Mouse (Mus musculus) limb, embryonic 11.5 days (tissue): Measurements from ENCODE around the gene Rps15a. TPM values are rescaled to one million over a fixed set of nuclear protein-coding genes. Genes with fewer than 3 reads are reported as not detected.

Source experiments
- ATAC-seq: fragments of 200-750 bp; cut with Nextera tagmentation; 2 replicates; pipeline ENCODE4 v1.8.0; 2017; ENCODE audit warnings: low read depth; ENCODE audit not compliant: insufficient number of reproducible peaks, low FRiP score, low TSS enrichment
- DNase-seq: peaks from one replicate; pipeline ENCODE4 v3.0.0-alpha.2; 2015; ENCODE audit warnings: low spot score
- H3K27ac ChIP-seq: fragments of 300-500 bp; sonication (generic); replicated peaks from 2 replicates; pipeline ENCODE4 v1.5.1; 2014; ENCODE audit warnings: low read depth, mild to moderate bottlenecking, low read length
- H3K27me3 ChIP-seq: fragments of 300-500 bp; sonication (generic); 2 replicates; pipeline ENCODE4 v1.6.1; 2014; ENCODE audit warnings: mild to moderate bottlenecking, low read length, mixed read lengths; ENCODE audit not compliant: control insufficient read depth, insufficient read depth
- H3K36me3 ChIP-seq: fragments of 300-500 bp; sonication (generic); 2 replicates; pipeline ENCODE4 v1.6.1; 2014; ENCODE audit warnings: mild to moderate bottlenecking, low read length, moderate library complexity, mixed read lengths; ENCODE audit not compliant: control insufficient read depth, insufficient read depth
- H3K4me1 ChIP-seq: fragments of 300-500 bp; sonication (generic); 2 replicates; pipeline ENCODE4 v1.6.1; 2014; ENCODE audit warnings: low read length, mixed read lengths; ENCODE audit not compliant: control insufficient read depth, insufficient read depth
- H3K4me2 ChIP-seq: fragments of 300-500 bp; sonication (generic); 2 replicates; pipeline ENCODE4 v1.6.1; 2014; ENCODE audit warnings: low read depth, mild to moderate bottlenecking, moderate library complexity; ENCODE audit not compliant: severe bottlenecking
- H3K4me3 ChIP-seq: fragments of 300-500 bp; sonication (generic); 2 replicates; pipeline ENCODE4 v1.5.1; 2014; ENCODE audit warnings: low read depth, low read length
- H3K9ac ChIP-seq: fragments of 300-500 bp; sonication (generic); 2 replicates; pipeline ENCODE4 v1.6.1; 2014; ENCODE audit warnings: mild to moderate bottlenecking, low read length
- H3K9me3 ChIP-seq: fragments of 300-500 bp; sonication (generic); 2 replicates; pipeline ENCODE4 v1.6.1; 2016; ENCODE audit warnings: low read length; ENCODE audit not compliant: control insufficient read depth
- WGBS: fragments of 180-500 bp; shearing (Covaris S2); extraction: QIAGEN DNeasy Blood & Tissue Kit; methylation state at CpG from one replicate; pipeline ENCODE4 v1.1.7; 2014; 5-methylcytosine and 5-hydroxymethylcytosine counted together
- polyA plus RNA-seq: library from polyadenylated mRNA; unstranded; fragments of >200 nt; fragmentation: Nextera tagmentation; extraction: Ambion mirVana; gene quantifications from 2 replicates; pipeline ENCODE4 v1.2.1, GENCODE M21; 2014

Rps15a gene
- polyA plus RNA-seq, 1 experiment from 2014 or later, result 811 TPM

DNA sequence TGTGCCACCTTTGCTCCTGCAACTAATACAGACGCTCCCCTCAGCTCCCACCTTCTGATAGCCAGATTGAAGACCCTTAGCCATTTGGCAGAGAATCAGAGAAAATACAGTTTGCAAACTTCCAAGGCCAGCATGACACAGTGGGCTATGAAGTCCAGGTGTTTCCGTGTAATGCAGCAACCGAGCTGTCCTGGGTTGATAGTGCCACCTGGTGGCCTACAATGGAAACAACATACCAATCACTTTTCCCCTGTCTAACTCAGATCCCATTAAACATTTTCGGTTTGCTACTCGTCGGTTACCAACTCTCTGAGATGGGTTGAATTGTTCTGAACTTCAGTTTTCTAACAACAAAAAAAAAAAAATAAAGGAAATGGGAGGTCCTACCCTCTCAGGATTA is 59.7 kb downstream of the Rps15a start:
- Histone ChIP-seq H3K36me3 (no peaks in the 10 kb centered on the region), H3K9me3 (no peaks in the 10 kb centered on the region), H3K4me1 (no peaks in the 10 kb centered on the region), H3K9ac (no peak overlapping the region), H3K27ac (no peak overlapping the region), H3K27me3 (no peaks in the 10 kb centered on the region), H3K4me3 (no peak overlapping the region), H3K4me2 (no peak overlapping the region)
- ATAC-seq, result no peak
- DNase-seq, result no peak
- WGBS, result 78% methylated on average over 6 of the region's 6 CpGs

Other genes with a start within 250 kb of the Rps15a start
- 408 and 423 TPM in 2 replicates for gene Arl6ip1, start 13.5 kb upstream of the Rps15a start, polyA plus RNA-seq
- gene Smg1, start 127.5 kb upstream of the Rps15a start, polyA plus RNA-seq, result 20.4 and 20.9 TPM in 2 replicates